Mouse (Mus musculus) ovary, postnatal 10 days (tissue): ENCODE measurements at regions not wholly inside any gene's neighbourhood (a gene's known extent, or its start where the extent isn't known, plus 50 kb on each side); places are given as distances from the start of the nearest gene placed in this dataset.

ENCODE experiments used
- DNase-seq: peaks from one replicate; pipeline ENCODE4 v3.0.0; 2022; ENCODE audit warnings: low spot score

DNA sequence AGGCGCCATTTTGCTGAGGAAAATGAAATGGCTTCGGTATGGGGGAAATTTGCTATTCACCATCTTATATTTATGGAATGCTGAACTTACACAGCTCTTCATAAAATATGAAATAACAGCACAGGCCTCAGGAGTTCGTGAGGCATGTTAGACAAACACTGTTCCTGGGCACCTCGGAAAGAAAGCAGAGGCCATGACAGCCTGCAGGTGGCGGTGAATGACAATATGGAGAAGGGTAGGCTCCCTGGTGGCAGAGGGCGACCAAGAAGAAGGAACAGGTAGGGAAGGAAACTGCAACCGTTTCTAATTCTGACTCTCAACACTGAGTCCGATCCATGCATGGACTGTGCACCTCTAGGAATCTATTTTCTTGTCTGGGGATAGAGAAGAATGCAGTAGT, 553.6 kb upstream of the Tmpo start:
- no peak for DNase-seq

GRCm38 (mm10) chr10:91732007-91732589, 551.0 kb upstream of the Tmpo start:
- DNase-seq, result no peak

DNA sequence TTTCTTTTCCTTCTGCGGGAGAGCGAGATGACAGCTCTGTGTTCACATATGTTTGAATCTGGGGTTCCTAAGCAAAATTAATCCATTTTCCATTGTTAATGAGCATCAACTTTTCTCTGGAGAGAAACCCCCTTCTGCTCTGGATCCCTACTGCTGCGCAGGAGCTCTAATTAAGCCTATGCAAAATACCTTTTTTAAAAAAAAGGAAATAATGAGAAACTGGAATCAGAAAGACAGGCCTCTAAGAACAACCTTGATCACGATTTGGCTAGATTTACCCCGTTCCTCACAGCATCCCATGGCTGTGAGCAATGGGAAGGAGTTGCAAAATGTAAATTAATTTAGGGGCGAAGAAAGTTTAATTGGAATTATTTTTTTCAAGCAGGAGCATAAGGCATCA, 548.9 kb upstream of the Tmpo start:
- no peak for DNase-seq

DNA sequence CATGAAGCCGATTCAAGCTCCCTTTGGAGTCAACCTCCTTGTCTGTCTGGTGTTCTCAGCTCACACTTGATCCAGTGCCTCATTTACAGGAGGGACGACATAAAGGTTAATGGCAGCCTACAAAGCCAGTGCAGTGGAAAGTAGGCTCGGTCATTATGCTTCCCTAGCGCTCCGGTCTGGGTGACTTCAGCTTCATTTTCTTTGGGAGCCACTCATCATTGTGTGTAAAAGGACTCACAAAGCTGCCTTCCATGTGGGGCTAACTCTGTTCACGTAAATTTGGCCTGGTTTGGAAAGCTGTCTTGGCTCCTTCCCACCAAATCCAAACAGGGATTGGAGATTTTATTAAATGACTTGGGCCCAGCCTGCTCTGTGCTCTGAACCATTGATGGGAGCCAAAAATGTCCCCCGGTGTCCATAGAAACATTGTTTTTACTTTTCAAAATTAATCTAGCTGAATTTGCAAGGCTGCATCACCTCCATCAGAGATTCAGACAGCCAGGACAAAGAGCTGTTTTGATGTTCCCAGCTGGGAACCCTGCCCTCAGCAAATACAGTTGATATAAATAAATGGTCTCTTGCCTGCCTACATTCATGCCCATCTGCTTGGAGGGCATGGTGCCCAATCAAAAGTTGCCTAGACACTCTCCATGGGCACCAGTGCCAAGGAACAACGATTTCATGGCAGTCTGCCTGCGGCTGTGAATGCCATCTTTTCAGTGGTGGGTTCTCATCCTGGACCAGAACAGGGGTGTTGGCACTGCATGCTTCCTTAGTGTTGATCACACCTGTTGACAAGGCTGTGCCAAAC, 538.7 kb upstream of the Tmpo start:
- DNase-seq, result no peak

DNA sequence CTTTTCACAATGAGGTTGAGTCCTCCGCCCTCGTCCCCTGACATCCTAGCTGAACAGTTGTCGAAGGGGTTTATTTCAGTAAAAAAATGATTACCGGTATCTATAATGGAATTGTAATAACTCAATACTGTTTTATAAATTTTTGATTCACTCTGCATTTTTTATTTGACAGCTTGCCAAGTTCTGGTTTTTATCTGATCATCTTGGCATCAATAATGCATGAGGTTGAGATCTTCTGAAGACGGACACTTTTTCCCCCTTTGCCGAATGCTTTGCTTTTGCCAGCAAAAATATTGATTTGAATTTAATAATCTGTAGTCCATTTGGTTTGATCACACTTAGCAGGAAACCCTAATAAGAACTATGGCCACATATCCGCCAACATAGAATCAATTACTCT, 535.5 kb upstream of the Tmpo start:
- no peak for DNase-seq

DNA sequence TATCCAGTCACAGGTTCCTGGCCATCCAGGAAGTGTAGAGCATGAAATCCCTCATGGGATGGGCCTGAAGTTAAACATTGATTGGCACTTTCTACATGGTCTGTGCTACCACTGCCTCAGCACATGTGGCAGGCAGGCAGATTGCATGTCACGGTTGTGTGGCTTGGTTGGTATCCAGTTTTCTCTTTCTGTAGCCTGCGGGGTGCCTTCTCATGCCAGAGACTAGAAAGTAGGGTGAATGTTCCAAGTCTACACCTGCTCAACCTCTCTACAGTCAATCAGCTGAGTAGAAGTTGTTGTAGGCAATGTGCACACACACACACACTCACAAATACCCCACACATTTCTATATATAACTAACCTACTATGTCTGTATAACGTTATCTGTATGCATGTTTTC, 533.5 kb upstream of the Tmpo start:
- no peak for DNase-seq

GRCm38 (mm10) chr10:91713529-91713928, 532.4 kb upstream of the Tmpo start:
- no peak for DNase-seq

DNA sequence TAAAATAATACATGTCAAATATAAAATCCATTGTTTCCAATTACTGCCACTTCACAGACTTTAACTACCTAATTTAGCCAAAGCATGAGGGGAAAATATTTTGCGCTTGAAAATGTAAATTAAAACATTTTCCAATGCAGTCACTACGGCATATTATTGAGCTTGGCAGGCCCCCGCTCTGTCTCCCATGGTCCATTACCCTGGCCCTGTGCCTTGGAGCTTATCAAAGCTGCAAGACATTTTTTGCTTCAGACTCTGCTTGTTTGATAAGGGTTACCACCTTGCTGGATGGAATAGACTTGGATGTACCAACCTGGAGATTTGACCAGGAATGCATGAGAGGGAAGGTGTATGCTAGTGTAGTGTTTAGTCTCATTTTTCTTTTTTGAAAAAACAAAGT, 525.7 kb upstream of the Tmpo start:
- DNase-seq, result no peak

GRCm38 (mm10) chr10:91704751-91705150, 523.6 kb upstream of the Tmpo start:
- no peak for DNase-seq

DNA sequence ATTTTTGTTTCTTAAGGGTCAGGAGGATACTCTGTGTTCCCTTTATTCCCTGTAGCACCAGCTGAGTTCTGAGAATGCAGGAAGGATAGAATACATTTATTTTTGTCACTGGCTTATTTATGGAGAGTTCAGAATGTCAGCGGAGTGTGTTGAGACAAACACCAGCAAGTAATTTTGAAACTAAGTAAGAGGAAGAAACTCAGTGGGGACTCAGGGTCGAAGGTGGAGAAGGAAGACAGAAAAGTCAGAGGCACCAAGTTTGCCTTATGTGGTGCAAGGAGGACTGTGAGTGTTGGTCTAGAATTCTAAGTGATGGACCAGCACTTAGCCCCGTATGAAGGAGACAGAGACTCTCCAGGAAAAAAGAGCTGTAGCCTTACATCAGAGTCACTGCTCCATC, 520.7 kb upstream of the Tmpo start:
- no peak for DNase-seq

GRCm38 (mm10) chr10:91686082-91686618, 505.0 kb upstream of the Tmpo start:
- DNase-seq, result no peak

DNA sequence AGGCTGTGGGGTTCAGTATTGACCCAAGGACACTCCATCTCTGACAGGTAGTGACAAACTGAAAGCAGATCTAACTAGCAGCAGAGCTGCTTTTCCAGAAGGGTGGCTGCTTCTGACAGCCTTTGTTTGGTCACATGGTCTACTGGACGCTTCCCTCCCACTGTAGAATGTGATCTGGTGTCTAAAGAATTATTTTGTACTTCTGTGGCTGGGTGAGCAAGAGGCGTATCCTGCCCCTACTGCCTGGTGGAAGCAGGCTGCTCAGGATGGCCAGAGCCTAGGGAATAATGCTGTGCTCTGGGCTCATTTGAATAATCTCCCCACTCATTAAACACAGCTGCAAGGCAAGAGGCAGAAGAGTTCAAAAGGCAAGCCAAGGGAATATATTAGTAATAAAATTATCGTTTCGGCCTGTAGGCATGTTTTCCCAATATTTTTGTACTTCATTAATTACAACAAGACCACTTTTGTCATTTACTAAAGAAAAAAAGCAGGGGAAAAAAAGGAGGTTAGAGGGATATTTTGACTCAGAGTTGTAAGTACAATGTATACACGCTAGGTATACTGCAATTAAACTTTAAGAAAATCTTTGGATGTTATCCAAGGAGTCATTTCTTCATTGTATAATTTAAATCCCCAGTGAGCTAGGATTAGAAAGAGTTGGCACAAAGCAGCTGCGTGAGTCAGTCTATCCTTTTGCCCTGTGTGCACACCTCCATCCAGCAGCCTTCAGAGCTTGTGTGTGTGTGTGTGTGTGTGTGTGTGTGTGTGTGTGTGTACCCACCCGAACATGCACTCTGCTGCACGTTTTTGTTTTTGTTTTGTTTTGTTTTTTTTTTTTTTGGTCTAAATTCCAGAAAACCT, 504.3 kb upstream of the Tmpo start:
- no peak for DNase-seq

DNA sequence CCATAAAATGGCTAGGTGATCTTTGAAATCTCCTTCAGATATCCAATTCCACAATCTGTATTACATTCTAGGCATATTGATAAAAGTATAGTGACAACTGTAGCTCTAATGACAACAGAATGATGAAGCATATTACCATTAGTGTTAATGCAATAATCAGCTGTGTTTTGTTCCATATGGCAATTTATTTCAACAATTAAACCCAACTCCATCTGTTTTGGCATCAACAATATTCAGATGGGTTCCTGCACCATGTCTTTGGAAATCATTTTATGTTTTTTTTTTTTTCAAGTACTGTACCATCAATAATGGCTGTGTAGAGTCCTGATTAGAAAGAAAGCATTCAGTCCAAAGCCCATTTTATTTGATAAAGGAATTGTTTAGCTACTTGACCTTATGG, 498.5 kb upstream of the Tmpo start:
- no peak for DNase-seq

- DNase-seq, result no peak
These were observed 456.8 kb upstream of the Tmpo start for GRCm38 (mm10) chr10:91637911-91638310.

DNA sequence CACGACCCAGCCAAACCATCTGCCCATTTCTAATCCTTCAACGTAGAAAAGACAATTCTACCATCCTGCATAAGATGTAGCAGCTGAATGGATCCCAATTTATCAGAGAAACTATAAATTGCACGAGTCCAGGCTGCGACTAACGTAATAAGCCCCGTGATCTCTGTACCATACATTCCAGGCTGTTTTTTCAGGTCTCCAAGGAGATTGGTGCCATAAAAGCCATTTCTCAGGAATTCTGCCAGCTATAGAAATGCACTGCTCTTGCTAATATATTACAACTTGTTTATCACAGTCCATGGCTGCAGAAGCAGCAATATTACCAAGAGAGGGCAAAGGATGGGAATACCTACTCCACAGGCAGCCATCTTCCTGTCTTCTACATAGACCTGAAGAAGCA, 447.6 kb upstream of the Tmpo start:
- no peak for DNase-seq

DNA sequence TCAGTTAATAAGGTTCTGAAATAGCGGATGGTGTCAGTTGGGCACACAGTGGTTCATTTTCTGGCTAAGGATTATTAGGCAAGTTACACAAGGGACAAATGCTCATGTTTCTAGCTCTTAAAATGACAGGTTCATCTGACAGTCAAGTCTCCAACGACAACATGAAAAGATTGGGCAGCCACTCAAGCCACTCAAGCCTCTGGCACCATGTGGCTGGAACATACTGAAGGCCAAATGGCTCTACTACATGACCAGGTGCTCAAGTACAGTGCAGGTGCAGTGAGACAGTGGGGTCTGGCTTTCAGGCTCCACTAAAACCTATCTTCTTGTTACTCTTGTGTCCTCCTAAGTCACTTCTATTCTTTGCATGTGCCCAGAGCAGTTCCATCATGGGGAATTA, 441.2 kb upstream of the Tmpo start:
- DNase-seq, result no peak

DNA sequence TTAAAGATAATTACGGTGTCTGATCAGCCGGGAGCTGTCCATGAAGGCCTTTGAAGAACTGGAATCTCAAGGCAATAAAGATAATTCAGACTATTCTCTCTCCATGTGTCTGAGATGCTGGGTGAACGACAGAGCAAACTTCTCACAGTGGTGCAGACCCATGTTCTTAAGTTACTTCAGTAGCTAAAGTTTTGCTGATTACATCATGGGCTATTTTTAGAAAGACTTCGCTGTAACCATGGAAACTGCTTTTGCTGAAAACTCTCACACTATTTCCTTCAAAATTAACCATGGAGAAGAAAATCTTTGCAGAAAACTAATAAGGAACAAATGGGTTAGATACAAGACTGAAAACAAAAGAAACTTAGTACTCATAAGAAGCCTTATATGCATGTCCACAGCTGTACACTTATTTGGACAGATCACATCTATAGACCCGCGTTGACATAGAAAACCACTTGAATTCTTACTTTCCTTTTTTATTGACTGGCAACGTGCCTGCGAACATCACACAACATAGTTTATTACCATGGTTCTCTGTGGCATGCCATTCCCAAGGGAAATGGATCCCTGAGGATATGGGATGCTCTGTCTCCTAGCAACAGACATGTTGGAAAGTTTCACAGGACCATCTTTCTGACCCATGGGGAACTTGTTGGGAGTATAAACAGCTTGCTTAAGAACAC, 432.8 kb upstream of the Tmpo start:
- no peak for DNase-seq

GRCm38 (mm10) chr10:91612052-91612451, 430.9 kb upstream of the Tmpo start:
- no peak for DNase-seq

- no peak for DNase-seq
These were observed 413.8 kb upstream of the Tmpo start for GRCm38 (mm10) chr10:91594891-91595290.

DNA sequence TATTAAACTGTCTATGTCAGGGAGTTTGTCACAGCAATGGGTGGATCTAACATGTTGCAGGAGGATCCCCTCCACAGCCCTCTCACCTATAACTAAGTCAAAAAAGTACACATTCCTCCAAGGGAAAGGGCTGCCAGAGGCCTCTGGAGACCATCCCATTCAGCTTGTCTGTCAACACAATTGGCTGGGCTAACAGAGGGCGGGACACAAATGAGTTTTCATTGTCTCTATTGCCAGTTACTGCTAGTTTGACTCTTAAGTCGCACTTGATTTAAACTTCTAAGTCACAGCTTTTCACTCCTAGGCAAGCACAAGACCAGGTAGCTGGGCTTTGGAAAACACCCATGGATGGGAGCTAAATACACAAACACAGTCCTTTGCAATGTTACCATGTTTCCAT, 412.3 kb upstream of the Tmpo start:
- no peak for DNase-seq

DNA sequence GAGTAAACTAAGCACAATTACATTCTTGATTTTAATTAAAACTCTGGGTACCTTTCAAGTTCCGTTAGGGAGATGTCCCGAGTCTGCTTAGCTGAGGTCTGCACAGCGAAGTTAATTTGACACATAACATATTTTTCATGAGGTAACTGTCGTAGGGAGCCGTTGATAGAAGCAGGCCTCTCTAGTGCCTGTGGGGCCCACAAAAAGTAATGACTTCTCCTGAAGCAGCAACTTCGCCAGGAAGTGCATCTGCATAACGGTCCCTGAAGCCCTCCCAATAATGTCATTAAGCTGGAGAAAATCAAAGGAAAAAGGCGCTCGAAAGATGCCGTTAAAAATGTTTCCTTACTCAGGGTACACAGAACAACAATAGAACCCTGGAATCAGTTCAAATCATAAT, 410.7 kb upstream of the Tmpo start:
- DNase-seq, result no peak

DNA sequence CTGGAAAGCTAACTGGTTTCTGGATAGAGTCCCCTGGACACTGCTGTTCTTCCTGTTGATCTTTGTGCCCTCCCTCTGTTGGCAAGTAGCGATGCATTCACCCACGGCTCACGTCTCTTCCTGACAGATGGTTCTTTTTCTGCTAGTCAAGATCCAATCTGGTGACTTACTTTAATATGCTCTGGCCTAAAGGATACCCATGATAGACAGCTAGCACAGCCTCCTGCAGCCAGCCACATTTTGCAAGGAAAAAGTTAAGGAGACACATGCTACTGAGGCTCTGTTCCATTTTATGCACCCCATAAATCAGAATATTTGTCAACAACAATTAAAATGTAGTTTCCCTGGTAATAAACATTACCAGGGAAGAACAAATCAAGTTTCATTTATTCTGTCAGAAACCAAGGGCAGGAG, 410.3 kb upstream of the Tmpo start:
- DNase-seq, result no peak
